Mouse (Mus musculus) v-Abl transformed pro-B cells (cell line): ENCODE measurements around the gene Gpc6.

Experiments used
- in situ Hi-C, 2 experiments: fragments of 400-800 bp; cut with MboI; formaldehyde crosslinking; loops; one replicate each; pipeline ENCODE4 v1.15.1; 2025; ENCODE audit not compliant: unreplicated experiment in 2 of 2

Gene Gpc6

DNA sequence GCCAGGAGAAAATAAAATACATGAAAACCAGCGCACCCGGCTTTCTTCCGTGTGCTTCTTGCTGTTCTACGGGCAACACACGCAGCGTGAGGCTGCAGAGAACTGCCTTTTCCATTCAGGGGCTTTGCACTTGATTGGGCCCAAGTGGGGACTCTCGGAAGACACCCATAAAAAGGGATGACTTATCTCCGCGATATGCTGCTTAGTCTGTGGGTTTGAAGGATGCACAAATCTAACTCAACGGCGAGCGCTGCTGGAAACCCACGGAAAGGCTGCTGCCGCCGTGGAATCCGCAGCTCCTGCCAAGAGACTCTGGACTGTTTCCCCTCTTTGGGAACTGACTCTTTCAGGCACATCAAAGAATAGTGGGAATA is 970.4 kb downstream of the Gpc6 start:
- in situ Hi-C loops: loop anchor here in 1 of 2 experiments (25.0 kb wide), 1 partner anchor 1333 kb away; no protein-coding TSS in a partner anchor

- in situ Hi-C loops: no loop called here
These were observed 979.2 kb downstream of the Gpc6 start for GRCm38 (mm10) chr14:117904300-117904699.

DNA sequence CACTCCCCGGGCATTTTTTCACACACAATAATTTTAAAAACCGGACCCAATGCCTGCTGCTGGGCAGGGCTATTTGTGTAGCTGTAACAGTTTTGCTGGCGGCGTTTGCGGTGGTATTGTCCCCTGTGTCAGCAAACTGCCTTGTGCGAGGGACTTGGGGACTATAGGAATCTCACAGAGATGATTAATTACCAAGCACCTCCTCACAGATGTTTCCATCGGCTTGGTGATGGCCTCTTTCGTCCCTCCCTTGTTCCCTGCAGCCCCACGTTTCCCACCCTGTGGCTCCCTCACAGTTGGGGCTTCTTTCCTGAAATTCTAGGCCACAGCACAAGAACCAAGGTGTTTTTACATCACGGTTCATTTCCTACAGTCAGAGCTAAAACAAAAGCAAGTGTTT is 980.6 kb downstream of the Gpc6 start:
- in situ Hi-C loops: no loop called here

DNA sequence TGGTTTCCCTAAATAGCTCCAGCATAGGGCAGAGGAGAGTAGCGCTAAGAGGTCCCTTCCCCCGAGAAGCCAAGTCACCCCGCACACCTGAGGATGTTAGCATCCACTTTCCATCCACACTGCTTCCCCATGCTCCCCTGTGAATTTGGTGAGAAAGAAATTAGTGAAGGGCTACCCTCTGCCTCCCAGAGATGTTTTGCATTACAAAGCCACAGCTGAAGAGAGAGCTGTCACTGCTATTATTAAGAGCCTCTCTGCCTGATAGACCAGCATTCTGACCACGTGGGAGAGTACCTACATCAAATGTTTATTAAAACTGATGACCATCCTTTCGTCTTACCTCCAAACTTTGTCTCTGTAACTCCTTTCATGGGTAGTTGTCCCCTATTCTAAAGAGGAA is 981.2 kb downstream of the Gpc6 start:
- in situ Hi-C loops: no loop called here

- in situ Hi-C loops: no loop called here
These were observed 983.3 kb downstream of the Gpc6 start for GRCm38 (mm10) chr14:117908231-117908920.

- in situ Hi-C loops: no loop called here
These were observed 983.9 kb downstream of the Gpc6 start for GRCm38 (mm10) chr14:117909046-117909445.

DNA sequence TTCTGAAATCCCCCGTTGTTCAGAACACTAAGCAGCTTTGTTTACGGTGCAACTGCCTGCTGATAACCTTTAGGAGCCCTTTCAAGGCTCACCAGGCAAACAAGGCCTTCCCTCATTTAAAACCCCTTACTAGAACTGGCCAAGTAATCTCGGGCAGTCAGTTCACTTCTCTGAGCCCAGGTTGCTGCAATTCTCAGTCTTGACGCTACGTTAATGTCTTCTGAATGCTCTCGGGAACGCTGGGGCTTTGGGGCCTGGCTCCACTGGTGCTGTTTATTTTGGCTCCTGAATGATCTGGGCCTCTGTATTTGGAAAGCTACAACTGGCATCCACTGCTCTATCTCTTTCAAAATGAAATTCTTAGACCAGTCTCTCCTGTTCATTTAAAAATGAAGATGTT is 985.2 kb downstream of the Gpc6 start:
- in situ Hi-C loops: no loop called here

GRCm38 (mm10) chr14:117912624-117913270 is 987.6 kb downstream of the Gpc6 start:
- in situ Hi-C loops: no loop called here

DNA sequence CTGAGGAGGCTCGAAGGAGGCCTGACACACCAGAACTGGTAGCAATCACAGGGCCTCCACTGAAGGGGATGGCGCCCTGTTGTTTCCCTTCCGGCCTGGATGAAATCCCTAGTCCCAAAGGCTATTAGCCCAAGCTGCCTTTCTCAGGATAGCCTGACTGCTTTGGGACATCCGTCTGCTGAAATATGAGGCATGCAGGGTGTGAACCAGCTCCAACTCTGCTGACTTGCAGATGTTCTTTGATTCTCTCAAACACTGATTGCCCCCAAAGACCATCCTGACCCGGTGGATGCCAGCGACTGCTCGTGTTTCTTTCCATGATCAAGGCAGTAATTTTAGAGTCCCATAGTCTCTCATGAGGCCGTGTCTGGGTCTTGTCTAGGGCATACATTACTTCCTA is 991.5 kb downstream of the Gpc6 start:
- in situ Hi-C loops: no loop called here

GRCm38 (mm10) chr14:117918724-117919123 is 993.6 kb downstream of the Gpc6 start:
- in situ Hi-C loops: no loop called here

- in situ Hi-C loops: no loop called here
These were observed 994.5 kb downstream of the Gpc6 start for GRCm38 (mm10) chr14:117919612-117920011.

GRCm38 (mm10) chr14:117921393-117922014 is 996.4 kb downstream of the Gpc6 start:
- in situ Hi-C loops: no loop called here

- in situ Hi-C loops: no loop called here
These were observed 998.6 kb downstream of the Gpc6 start for GRCm38 (mm10) chr14:117923667-117924066.

GRCm38 (mm10) chr14:117930105-117930847 is 1005.2 kb downstream of the Gpc6 start:
- in situ Hi-C loops: no loop called here

GRCm38 (mm10) chr14:117930848-117931816 is 1006.0 kb downstream of the Gpc6 start:
- in situ Hi-C loops: no loop called here

DNA sequence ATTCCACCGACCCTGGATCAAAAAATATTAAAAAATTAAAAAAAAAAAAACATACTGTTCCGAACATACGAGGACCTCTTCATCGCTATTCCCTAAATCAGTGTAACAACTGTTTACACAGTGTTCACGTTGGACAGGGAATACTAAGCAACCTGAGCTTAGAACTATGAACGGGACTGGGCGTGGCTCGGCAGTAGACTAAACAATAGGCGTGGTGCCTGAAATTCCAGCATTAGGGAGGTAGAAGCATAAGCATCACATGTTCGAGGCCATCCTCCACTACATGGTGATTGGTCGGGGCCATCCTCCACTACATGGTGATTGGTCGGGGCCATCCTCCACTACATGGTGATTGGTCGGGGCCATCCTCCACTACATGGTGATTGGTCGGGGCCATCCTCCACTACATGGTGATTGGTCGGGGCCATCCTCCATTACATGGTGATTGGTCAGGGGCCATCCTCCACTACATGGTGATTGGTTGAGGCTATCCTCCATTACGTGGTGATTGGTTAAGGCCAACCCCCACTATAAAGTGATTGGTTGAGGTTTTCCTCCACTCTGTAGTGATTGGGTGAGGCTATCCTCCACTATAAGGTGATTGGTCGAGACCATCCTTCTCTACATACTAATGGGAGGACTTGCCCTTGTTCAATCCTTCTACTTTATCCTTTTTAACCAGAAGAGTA is 1007.2 kb downstream of the Gpc6 start:
- in situ Hi-C loops: no loop called here

DNA sequence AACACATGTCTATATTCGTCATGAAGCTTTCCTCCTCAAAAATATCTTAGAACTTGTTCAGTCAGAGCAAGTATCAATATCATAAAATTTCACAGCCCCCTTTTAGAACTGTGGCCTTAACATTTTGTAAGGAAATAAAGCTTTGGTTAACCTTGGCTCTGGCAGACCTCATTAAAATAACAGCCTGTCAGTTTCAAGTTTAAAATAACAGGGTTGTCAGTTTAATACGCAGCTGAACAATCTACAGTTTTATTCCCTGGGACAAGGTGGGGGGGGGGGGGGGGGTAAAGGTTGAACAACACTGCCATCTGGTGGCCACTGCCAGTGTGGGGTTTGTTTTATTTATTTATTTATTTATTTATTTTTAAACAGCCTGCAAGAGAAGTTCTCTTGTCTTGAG is 1013.4 kb downstream of the Gpc6 start:
- in situ Hi-C loops: no loop called here

GRCm38 (mm10) chr14:117939471-117939870 is 1014.4 kb downstream of the Gpc6 start:
- in situ Hi-C loops: no loop called here

- in situ Hi-C loops: no loop called here
These were observed 1020.9 kb downstream of the Gpc6 start for GRCm38 (mm10) chr14:117945920-117946503.
